Mouse (Mus musculus) inflammation-experienced regulatory T-cells, adult 16 weeks (primary cell): ENCODE data around the gene Bloc1s3. TPM values are rescaled to one million over a fixed set of nuclear protein-coding genes. Genes with fewer than 3 reads are reported as not detected.

Source experiments
- polyA plus RNA-seq: library from polyadenylated mRNA; unstranded; fragments of 100-300 nt; shearing (Covaris generic); gene quantifications from one replicate; pipeline ENCODE4 v1.2.1, GENCODE M21; 2017

Gene Bloc1s3
- polyA plus RNA-seq, result 0.56 TPM

DNA sequence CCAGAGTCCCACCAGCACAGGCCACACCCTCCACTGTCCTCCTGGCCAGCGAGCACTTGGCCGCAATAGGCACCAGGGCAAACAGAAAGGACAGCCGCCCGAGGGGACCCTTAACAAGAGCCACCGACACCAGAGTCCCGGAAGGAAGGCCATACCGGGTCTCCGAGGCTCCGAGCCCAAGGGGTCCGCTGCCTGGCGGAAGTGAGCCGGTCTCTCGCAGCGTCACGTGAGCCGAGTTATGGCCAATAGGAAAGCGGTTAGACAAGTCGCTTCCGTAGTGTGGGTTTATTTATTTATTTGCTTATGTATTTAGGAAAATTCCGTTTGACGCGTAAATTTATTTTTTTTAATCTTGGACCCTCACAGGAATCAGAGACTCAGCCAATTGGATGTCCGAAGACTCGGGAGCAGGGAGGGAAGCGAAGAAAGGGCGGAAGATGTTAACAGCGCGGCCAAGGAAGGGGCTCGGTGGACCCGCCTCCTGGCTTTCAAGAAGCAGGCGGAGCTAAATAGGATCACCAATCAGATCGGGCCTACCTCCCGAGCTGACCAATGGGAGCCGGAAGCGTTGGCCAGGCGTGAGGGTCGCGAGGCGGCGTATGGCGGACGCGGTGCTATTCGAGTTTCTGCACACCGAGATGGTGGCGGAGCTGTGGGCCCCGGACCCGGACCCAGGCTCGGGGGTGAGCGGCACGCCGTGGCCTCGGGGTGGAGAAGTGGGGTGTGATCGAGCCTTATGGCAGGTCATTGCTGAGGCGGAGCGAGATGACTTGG lies at the start of gene Bloc1s3, which contains the start of gene Trappc6a:
Gene Bloc1s3 (minus strand): TSS at position 218 of the 774 bp plus-strand sequence.
Gene Trappc6a (plus strand): TSS at position 246 of the 774 bp plus-strand sequence.

DNA sequence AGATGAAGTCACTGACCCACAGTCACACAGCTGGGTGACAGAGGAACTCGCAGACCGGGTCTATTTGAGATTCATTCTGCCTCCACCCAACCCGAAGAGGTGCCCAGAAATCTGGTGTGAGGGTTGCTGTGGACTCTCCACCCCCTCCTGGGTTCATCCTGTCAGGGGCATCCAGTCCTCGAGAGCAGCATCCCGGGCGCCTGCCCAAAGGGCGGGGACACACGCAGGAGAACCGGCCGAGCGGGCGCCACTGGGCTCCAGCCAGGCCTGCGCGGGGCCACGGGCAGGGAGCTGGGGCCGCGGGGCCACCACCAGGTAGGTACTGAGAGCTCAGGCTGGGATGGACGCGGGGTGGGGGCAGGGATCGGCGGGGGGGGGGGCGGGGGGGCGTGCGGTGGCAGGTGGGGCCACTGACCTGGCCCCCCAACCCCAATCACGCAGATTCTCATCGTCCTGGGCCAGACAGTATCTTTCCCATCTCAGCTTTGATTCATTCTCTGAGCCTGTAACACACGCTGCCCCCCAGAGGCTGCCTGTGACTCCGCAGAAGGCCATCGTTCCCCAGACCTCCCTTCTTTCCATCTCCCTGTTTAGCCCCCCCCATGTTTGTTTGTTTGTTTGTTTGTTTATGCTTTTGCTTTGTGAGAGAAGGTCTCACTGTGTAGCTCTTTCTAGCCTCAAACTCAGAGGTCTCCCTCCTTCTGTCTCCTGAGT lies 9.6 kb upstream of the Bloc1s3 start, which contains the start of gene Nkpd1:
Gene Nkpd1 (plus strand): TSS at position 187 of the 714 bp plus-strand sequence.

GRCm38 (mm10) chr7:19462884-19463381 lies 45.2 kb downstream of the Bloc1s3 start, which contains the start of gene Exoc3l2:
TSS of gene Exoc3l2 (plus strand) at chr7:19463331.

DNA sequence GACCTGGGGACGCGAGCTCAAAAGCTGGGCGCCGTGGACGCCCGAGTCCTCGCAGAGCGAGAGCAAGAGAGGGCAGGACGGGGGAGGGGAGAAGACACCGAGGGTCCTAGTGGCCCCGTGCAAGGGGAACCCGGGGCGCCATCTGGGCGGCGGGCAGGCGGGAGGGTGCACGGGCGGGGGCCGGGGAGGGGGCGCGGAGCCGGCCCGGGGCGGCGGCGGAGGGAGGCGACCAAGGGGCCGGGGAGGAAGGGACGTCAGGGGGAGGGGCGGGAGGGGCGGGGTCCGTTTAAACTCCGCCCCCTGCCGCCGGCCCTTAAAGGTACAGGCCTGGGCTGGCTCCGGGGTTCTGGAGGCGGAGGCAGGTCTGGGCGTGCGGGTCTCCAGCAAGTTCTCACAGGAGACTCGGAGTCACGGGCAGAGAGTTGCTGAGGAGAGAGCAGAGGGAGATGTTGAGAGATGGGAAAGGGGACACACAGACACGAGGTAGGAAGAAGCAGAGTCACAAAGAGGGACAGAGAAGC lies 49.5 kb downstream of the Bloc1s3 start, which contains the start of gene Mark4:
Gene Mark4 (minus strand): TSS at position 231 of the 521 bp plus-strand sequence.

Other genes starting within 250 kb of the Bloc1s3 start
- 290 TPM for gene Vasp, start 236.6 kb downstream of the Bloc1s3 start, polyA plus RNA-seq
- gene Ppm1n, start 228.3 kb downstream of the Bloc1s3 start, polyA plus RNA-seq, result 3.4 TPM
- gene Rtn2, start 225.7 kb downstream of the Bloc1s3 start, polyA plus RNA-seq, result not detected
- 0.62 TPM for gene Fosb, start 198.3 kb downstream of the Bloc1s3 start, polyA plus RNA-seq
- gene Ercc1, start 163.6 kb downstream of the Bloc1s3 start, polyA plus RNA-seq, result 98.2 TPM
- gene Cd3eap, start 148.9 kb downstream of the Bloc1s3 start, polyA plus RNA-seq, result 13.1 TPM
- 0.45 TPM for gene Ppp1r13l, start 148.6 kb downstream of the Bloc1s3 start, polyA plus RNA-seq
- gene Ercc2, start 126.4 kb downstream of the Bloc1s3 start, polyA plus RNA-seq, result 11.8 TPM
- 19.1 TPM for gene Klc3, start 104.3 kb downstream of the Bloc1s3 start, polyA plus RNA-seq
- not detected for gene Ckm, start 103.6 kb downstream of the Bloc1s3 start, polyA plus RNA-seq
- 2.1 TPM for gene Mark4, start 49.5 kb downstream of the Bloc1s3 start, polyA plus RNA-seq
- gene Exoc3l2, start 45.0 kb downstream of the Bloc1s3 start, polyA plus RNA-seq, result not detected
- gene Trappc6a, start within 50 bp of the Bloc1s3 start, polyA plus RNA-seq, result 106 TPM
- gene Nkpd1, start 9.5 kb upstream of the Bloc1s3 start, polyA plus RNA-seq, result not detected
- gene Ppp1r37, start 54.7 kb upstream of the Bloc1s3 start, polyA plus RNA-seq, result 5.9 TPM
- gene Zfp296, start 68.9 kb upstream of the Bloc1s3 start, polyA plus RNA-seq, result 2.6 TPM
- 100 TPM for gene Gemin7, start 69.2 kb upstream of the Bloc1s3 start, polyA plus RNA-seq
- gene Clasrp, start 96.1 kb upstream of the Bloc1s3 start, polyA plus RNA-seq, result 16.8 TPM
- 32.5 TPM for gene Relb, start 121.1 kb upstream of the Bloc1s3 start, polyA plus RNA-seq
- gene Clptm1, start 156.7 kb upstream of the Bloc1s3 start, polyA plus RNA-seq, result 186 TPM
- not detected for gene Apoc2, start 169.6 kb upstream of the Bloc1s3 start, polyA plus RNA-seq
- gene Gm44805, start 173.1 kb upstream of the Bloc1s3 start, polyA plus RNA-seq, result not detected
- gene Apoc4, start 173.1 kb upstream of the Bloc1s3 start, polyA plus RNA-seq, result not detected
- 2.0 TPM for gene Apoc1, start 184.3 kb upstream of the Bloc1s3 start, polyA plus RNA-seq
- 35.2 TPM for gene Apoe, start 190.8 kb upstream of the Bloc1s3 start, polyA plus RNA-seq
- gene Tomm40, start 207.1 kb upstream of the Bloc1s3 start, polyA plus RNA-seq, result 22.8 TPM
- 1.6 TPM for gene Nectin2, start 242.1 kb upstream of the Bloc1s3 start, polyA plus RNA-seq